Mouse (Mus musculus) forelimb bud, embryonic 11.5 days (tissue): ENCODE results near the gene Slc5a10.
"Not testable (repeated sequence)": the region's sequence is repeated elsewhere in the genome, so short reads cannot be mapped to it uniquely, and the experiment has no call there.

Experiments used
- DNase-seq: peaks from one replicate; pipeline ENCODE4 v3.0.0-alpha.2; 2012; ENCODE audit warnings: low read depth, low spot score

The Slc5a10 gene

GRCm38 (mm10) chr11:61649626-61650025 lies 71.0 kb downstream of the Slc5a10 start:
- DNase-seq = no peak

DNA sequence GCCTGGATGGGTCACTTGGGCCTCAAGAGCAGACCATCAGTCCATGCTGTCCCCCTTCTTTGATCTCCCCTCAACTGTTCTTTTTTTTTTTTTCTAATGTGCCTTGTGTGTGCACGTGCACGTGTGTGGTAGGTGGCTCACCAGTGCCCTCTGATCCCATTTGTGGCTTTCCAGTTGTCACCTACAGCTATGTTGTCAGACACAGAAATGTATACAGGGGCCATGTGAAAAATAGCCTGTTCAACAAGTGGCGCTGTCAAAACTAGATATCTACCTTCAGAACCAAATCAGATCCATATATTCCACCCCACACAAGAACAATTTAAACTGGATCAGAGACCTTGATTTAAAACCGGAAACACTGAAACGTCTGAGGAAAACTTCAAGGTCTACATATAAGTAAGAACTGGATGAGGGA lies 71.5 kb downstream of the Slc5a10 start:
- DNase-seq = no peak

GRCm38 (mm10) chr11:61648749-61649115 lies 71.9 kb downstream of the Slc5a10 start:
- DNase-seq = no peak

- DNase-seq = no peak
Observed at GRCm38 (mm10) chr11:61647956-61648748, 72.5 kb downstream of the Slc5a10 start.

GRCm38 (mm10) chr11:61647110-61647910 lies 73.3 kb downstream of the Slc5a10 start:
- DNase-seq = no peak

- no peak for DNase-seq
Observed at GRCm38 (mm10) chr11:61646499-61647039, 74.1 kb downstream of the Slc5a10 start.

- no peak for DNase-seq
Observed at GRCm38 (mm10) chr11:61645357-61645857, 75.2 kb downstream of the Slc5a10 start.

DNA sequence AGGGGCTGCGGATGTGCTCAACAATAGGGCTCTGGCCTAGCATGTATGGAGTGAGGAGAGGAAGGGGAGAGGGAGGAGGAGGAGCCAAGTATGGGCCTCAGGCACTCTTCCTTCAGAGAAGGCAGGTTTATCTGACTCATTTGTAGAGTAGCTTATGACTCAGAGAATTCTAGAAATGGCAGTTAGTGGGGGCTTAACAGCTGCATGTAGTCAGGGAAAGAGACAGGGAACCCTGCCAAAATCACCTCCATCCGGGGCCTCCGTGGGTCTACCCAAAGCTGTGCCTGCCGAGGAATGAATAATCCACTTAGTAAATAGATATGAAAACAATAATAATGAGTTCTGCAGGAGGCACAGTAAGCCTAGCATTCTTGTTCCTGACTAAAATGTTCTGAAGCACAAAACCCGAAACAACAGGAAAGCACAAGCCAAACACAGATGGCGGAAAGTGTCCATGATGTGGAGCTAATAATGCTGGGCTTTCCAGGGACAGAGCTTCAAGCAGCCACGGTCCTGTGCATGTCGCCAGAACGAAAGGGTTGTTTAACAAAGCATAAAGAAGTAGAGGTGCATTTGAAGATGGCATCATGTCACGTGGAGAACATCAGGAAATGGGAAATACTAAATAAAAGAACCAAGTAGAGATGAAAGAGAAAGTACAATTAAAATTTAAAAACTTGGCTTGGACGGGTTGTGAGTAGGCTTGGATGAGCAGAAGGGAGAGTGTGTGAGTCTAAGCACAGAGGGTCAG lies 75.9 kb downstream of the Slc5a10 start:
- DNase-seq = no peak

DNA sequence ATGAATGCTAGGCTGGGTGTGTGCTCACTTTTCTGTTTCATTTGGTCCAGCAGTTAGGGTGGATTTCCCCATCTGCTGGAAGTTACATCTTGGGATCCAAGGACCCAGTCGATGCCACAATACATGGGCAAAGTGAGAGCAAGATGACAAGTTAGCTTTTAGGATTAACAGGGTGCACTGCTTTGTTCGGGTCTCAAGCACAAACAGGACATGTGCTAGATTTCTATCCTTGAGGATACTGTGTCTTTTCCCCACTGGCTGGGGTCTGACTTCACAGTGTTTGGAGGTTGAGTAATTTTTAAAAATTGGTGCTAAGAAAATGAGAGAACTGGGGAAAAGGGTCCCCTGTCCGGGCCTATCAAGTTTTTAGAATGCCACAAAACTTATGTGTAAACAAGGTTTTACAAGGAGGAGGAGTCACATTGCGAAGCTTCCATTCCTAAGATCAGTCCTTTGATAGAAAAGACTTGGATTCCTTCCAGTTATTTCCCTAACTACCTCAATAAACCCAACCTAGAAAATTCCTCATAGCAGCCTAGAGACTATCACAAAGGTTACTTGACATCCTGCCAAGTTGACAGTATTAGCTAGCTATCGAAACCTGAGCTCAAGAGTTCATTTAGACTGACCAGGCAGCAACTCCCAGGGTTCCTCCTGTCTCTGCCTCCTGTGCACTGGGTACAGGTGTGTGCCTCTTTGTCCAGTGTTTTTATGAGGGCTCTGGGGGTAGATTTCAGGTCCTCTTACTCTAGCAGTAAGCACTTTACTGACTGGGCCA lies 77.3 kb downstream of the Slc5a10 start:
- DNase-seq = no peak

DNA sequence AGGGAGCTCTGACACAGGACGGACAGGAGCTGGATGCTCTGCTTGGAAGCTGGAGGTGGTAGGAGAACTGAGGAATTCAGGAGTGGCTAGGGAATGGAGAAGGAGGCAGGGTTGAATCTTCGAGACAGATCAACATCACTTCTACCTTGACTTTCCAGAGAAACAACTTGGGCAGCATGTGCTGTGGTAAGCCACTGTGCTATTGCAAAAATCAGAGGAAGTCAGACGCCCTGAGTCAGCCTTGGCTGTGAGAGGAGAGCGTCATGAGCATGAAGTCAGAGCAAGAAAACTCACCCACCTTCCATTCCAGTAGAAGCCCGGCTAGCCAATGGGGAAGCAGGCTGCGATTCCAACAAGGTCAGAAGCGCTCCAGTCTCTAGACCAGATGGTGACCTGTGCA lies 78.5 kb downstream of the Slc5a10 start:
- no peak for DNase-seq

- DNase-seq = not testable (repeated sequence)
Observed at GRCm38 (mm10) chr11:61640585-61640984, 80.0 kb downstream of the Slc5a10 start.

DNA sequence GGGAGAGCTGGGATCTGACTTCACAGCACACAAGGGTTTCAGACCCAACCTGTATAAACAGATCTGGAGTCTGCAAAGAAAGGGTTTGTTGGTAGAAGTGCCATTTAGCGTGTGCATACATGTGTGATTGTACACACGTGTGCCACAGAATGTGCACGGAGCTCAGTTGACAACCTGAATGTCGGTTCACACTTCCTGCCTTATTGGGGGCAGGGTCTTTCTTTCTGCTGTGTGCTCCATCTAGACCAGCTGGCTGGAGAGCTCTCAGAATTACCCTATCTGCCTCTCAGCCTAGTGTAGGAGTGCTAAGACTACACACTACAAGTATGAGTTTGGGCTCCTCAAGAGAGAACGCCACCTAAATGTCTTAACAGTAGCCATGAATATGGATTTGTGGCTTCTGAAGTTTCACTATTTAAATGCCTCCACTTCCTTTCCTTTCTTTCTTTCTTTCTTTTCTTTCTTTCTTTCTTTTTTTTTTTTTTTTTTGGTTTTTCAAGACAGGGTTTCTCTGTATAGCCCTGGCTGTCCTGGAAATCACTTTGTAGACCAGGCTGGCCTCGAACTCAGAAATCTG lies 80.9 kb downstream of the Slc5a10 start:
- DNase-seq = no peak

- DNase-seq = no peak
Observed at GRCm38 (mm10) chr11:61638764-61639536, 81.7 kb downstream of the Slc5a10 start.

DNA sequence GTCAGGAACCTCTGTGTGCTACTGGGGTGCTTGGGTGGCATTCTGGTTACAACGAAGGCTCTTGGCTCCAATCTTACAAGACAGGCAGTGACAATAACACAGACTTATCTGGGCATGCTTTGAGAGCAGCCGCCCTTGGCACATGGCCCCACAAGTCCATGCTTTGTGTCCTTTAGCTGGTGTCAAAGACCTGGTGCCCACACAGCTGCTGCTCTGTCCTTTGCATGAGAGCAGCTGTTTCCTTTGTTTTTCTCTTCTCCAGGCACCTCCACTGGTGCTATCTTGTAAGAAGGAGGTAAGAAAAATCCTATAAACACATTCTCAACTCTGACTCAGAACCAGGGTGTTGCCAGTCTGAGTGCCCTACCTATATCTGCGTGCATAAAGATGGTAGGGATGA lies 82.8 kb downstream of the Slc5a10 start:
- no peak for DNase-seq

- DNase-seq = no peak
Observed at GRCm38 (mm10) chr11:61637413-61637812, 83.2 kb downstream of the Slc5a10 start.

DNA sequence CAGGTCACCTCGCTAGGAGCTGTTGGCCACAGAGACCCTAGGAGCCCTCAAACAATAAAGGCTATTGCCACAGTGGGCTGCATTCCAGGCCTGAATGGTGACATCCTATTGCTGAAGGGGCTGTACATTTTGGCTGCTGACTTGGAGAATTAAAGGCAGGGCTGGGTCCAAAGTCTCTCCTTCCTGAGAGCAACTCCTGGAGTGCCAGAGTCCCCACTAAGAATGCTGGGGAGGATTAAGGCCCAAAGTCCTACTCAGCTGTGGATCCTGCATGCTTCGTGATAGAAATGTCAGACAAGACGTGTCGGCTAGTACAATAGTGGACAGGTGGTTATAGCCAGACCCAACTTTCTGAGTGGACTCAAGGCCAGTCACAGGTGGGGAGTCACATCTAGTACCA lies 84.3 kb downstream of the Slc5a10 start:
- not testable (repeated sequence) for DNase-seq

DNA sequence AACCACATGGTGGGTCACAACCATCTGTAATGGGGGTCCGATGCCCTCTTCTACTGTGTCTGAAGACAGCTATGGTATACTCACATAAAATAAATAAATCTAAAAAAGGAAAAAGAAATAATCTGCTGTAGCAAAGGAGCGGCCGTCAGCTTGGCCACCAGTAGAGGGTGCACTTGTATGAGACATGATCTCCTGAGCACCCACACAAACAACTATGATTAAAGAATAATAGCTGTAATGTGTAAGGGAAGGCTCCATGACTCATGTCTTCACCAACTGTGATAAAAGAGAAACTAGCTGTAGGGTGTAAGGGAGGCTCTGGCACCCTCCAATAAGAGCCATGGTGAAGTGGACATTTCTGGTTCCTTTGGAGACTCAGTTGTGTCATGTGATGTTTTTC lies 91.0 kb downstream of the Slc5a10 start:
- DNase-seq = no peak

DNA sequence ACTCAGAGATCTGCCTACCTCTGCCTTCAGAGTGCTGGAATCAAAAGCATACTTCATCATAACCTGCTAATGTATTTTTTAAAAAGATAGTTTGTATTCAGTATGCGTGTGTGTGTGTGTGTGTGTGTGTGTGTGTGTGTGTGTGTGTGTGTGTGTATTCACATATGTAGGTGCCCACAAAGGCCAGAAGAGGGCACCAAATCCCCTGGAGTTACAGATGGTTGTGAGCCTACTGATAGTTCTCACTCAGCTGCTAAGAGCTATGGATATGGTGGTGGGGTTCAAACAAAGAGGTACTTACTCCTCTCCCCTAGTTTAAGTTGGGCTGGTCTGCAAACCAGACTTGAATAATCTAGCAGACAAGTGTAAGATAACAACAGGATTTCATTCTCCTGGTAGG lies 94.1 kb downstream of the Slc5a10 start:
- no peak for DNase-seq

GRCm38 (mm10) chr11:61625136-61625535 lies 95.5 kb downstream of the Slc5a10 start:
- no peak for DNase-seq
